Mouse (Mus musculus) hematopoietic stem cell, adult 5-6 weeks (primary cell): ENCODE data around the gene Cdc42ep5. TPM values are rescaled to one million over a fixed set of nuclear protein-coding genes. Genes with fewer than 3 reads are reported as not detected.

Experiments
- ATAC-seq, 2 experiments: fragments of 125-278 bp in 1 of 2; replicated peaks in 1 of 2; 2 replicates each; pipeline ENCODE4 v1.8.0; 2016 to 2017; ENCODE audit warnings: inconsistent platforms in 2 of 2, mild to moderate bottlenecking in 2 of 2, moderate number of reproducible peaks in 2 of 2, low read depth in 1 of 2, moderate TSS enrichment in 1 of 2; ENCODE audit not compliant: low FRiP score in 2 of 2, poor library complexity in 2 of 2, severe bottlenecking in 2 of 2, insufficient read depth in 1 of 2, low TSS enrichment in 1 of 2
- total RNA-seq: library from RNA; stranded (forward); fragments of 172-1452, 232-1000 nt; gene quantifications from 2 replicates; pipeline ENCODE4 v1.2.3, GENCODE M21; 2017

The Cdc42ep5 gene
- total RNA-seq, 1 experiment from 2014 or later: not detected

DNA sequence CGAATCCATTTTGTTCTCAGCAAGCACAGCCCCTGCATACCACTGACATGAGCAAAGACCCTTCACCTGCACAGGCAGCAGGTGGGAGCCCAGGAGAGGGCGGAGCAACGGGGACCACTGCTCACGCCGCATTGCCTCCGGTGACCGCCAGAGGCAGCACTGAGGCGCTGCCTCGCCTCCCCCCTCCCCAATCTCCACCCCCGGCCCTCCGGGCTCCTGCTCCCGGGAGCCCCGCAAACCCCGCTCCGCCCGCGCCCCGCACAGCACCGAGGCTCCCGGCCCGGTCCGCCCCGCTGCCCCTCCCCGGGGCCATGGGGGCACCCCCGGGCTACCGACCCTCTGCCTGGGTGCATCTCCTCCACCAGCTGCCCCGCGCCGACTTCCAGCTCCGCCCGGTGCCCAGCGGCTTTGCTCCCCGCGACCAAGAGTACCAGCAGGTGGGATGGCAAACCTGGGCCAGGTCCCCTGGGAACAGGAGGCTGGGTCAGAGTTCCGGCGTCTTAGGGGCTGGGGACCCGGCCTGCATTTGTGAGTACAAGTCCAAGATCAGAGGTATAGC is 45.2 kb downstream of the Cdc42ep5 start, which contains the start of gene Ttyh1:
Ttyh1 (plus strand) TSS at position 65 of the 559 bp plus-strand sequence.
- ATAC-seq: 0 out of 4 replicates have a peak, but pooled peaks of 1 of the 2 experiments have one; percentile 22

DNA sequence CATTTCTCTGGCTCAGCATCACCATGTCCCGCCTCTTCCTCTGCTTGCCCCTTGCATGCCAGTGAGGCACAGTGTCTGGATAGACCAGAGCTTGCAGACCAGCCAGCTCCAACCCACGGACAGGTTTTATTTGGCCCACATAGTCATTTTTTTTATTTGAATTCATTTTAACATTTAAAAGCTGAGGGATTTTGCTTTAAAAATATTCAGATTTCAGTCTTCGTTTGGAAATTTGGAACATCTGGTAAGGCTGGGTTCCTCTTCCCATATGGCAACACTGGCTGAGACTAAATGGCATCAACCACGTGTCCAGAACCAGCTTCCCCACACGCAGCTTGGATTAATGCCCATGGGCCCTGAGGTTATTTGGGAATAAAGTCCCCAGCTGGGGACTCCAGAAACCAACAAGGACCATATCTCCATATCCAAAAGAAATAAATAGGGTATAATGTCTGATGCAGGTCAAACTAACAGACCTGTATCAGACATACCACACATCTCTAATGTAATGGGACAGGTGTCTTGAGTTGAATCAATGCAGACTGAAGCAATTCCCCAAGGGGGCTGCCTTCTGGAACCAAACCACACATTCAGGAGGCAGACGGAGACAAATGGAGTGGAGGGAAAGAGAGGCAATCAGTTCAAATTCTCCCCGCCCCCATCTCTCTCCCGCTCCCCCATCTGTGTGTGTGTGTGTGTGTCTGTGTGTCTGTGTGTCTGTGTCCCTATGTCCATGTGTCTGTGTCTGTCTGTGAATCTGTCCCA is 47.4 kb downstream of the Cdc42ep5 start:
- ATAC-seq: no peak

GRCm38 (mm10) chr7:4111766-4112165 is 52.9 kb downstream of the Cdc42ep5 start:
- no peak for ATAC-seq

GRCm38 (mm10) chr7:4103411-4103810 is 61.2 kb downstream of the Cdc42ep5 start:
- ATAC-seq: peak in 1 of 2 experiments; percentile 64; a peak in 1 of 4 replicates

Other genes starting within 250 kb of the Cdc42ep5 start
- 0.94 and 3.1 TPM in 2 replicates for gene Lilra6, start 249.4 kb downstream of the Cdc42ep5 start, total RNA-seq
- gene Lair1, start 101.7 kb downstream of the Cdc42ep5 start, total RNA-seq: 58.2 and 81.5 TPM in 2 replicates
- 3.6 TPM in 1 of 2 replicates, not detected in the other for gene Ttyh1, start 45.5 kb downstream of the Cdc42ep5 start, total RNA-seq
- gene Leng8, start 27.8 kb downstream of the Cdc42ep5 start, total RNA-seq: 33.4 and 52.8 TPM in 2 replicates
- gene Leng9, start 14.5 kb downstream of the Cdc42ep5 start, total RNA-seq: 3.7 and 4.5 TPM in 2 replicates
- not detected in 2 replicates for gene Lilra5, start 72.9 kb upstream of the Cdc42ep5 start, total RNA-seq
- 3.5 and 4.5 TPM in 2 replicates for gene Ncr1, start 172.9 kb upstream of the Cdc42ep5 start, total RNA-seq
- gene Gp6, start 232.9 kb upstream of the Cdc42ep5 start, total RNA-seq: not detected in 2 replicates